Comparison of ENCODE assay signal across 14 mouse cellular contexts in the genomic region with DNA sequence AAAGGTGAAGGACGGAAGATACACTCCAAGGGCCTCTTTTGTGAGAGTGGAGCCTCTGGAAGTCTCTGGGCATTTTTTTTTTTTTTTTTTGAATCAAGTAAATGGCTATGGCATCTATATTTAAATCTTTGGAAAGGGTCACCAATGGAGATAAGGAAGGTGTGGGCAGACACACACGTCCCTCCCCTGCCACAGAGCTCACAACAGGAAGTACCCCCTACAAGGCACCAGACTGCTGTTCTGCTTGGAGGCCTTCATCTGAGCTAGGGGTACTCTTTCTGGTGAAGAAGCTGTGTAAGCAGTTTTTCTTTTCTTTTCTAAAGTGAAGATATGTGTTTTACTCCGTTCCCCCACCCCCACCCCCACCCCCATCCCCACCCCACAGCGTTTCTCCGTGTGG. TPM values are rescaled to one million over a fixed set of nuclear protein-coding genes. Genes with fewer than 3 reads are reported as not detected.
DNase-seq lines count a peak whose midpoint lies in the region; ATAC-seq lines count a peak whose summit lies in the region.
"Had no signal": no experiment of that assay in that cellular context is flagged by ENCODE, and none has a peak within 500 bp of the region (broad histone marks: within the 10 kb centered on the region; RNA-seq: fewer than 3 reads in every experiment).

No protein-coding gene starts in this region.

- H3K4me3 ChIP-seq in heart, embryonic 16.5 days (ENCODE audit: low read length) = peak overlapping the region; percentile 26; the same call in 1 of the 2 replicates
- no peak overlapping the region for H3K4me3 ChIP-seq in midbrain, embryonic 12.5 days
- no peak overlapping the region for H3K4me3 ChIP-seq in midbrain, embryonic 10.5 days
- no peak overlapping the region for H3K4me3 ChIP-seq in forebrain, embryonic 15.5 days

- no peak overlapping the region for H3K27ac ChIP-seq in heart, embryonic 16.5 days (ENCODE audit: low read length)
- no peak overlapping the region for H3K27ac ChIP-seq in midbrain, embryonic 12.5 days (replicated peaks)
- no peak overlapping the region; the same call in 1 of the 2 replicates for H3K27ac ChIP-seq in midbrain, embryonic 10.5 days (replicated peaks)
- no peak overlapping the region for H3K27ac ChIP-seq in forebrain, embryonic 15.5 days (replicated peaks)
- H3K27ac ChIP-seq: macrophage had no signal

- no peak overlapping the region for H3K9ac ChIP-seq in heart, embryonic 16.5 days (ENCODE audit: low read length)
- no peak overlapping the region for H3K9ac ChIP-seq in midbrain, embryonic 12.5 days (replicated peaks)
- no peak overlapping the region for H3K9ac ChIP-seq in forebrain, embryonic 15.5 days (replicated peaks)

- DNase-seq in heart, adult 18-20 months = no peak
- no peak for DNase-seq in midbrain, embryonic 10.5 days (ENCODE audit: low spot score)
- DNase-seq in urinary bladder, postnatal 25 days (ENCODE audit: low spot score) = no peak
- no peak for DNase-seq in thymus, postnatal 0 days (ENCODE audit: low spot score)

- H3K36me3 ChIP-seq in heart, embryonic 16.5 days (ENCODE audit: control insufficient read depth, insufficient read depth) = no peaks in the 10 kb centered on the region
- H3K36me3 ChIP-seq in midbrain, embryonic 12.5 days = no peaks in the 10 kb centered on the region
- no peaks in the 10 kb centered on the region for H3K36me3 ChIP-seq in midbrain, embryonic 10.5 days
- H3K36me3 ChIP-seq in forebrain, embryonic 15.5 days = no peaks in the 10 kb centered on the region

- no peak for ATAC-seq in heart, embryonic 16.5 days (replicated peaks; ENCODE audit: extremely low read depth, insufficient read depth, low FRiP score)
- 0 out of 2 replicates have a peak, but pooled peaks have one; percentile 4 for ATAC-seq in midbrain, embryonic 12.5 days (ENCODE audit: low FRiP score, low read depth)
- ATAC-seq in forebrain, embryonic 15.5 days (replicated peaks) = peak; percentile 27; the same call in 1 of the 2 replicates
- 0 out of 2 replicates have a peak, but pooled peaks have one; percentile 32 for ATAC-seq in megakaryocyte progenitor cell, adult 5-6 weeks (replicated peaks; ENCODE audit: poor library complexity)

- H3K9me3 ChIP-seq in heart, embryonic 16.5 days (replicated peaks; ENCODE audit: control insufficient read depth, low read length) = no peaks in the 10 kb centered on the region
- no peaks in the 10 kb centered on the region for H3K9me3 ChIP-seq in midbrain, embryonic 12.5 days
- H3K9me3 ChIP-seq in midbrain, embryonic 10.5 days (replicated peaks) = no peaks in the 10 kb centered on the region
- no peaks in the 10 kb centered on the region for H3K9me3 ChIP-seq in forebrain, embryonic 15.5 days

- no peaks in the 10 kb centered on the region for H3K27me3 ChIP-seq in heart, embryonic 16.5 days (ENCODE audit: control insufficient read depth, insufficient read depth, low read length)
- no peaks in the 10 kb centered on the region for H3K27me3 ChIP-seq in midbrain, embryonic 12.5 days
- no peaks in the 10 kb centered on the region for H3K27me3 ChIP-seq in midbrain, embryonic 10.5 days (ENCODE audit: low read depth, poor library complexity, severe bottlenecking)
- H3K27me3 ChIP-seq in forebrain, embryonic 15.5 days = no peaks in the 10 kb centered on the region

- H3K4me1 ChIP-seq in heart, embryonic 16.5 days (ENCODE audit: control insufficient read depth, insufficient read depth, low read length) = peaks cover 4% of the 10 kb centered on the region; the same call in 1 of the 2 replicates
- peaks cover 6% of the 10 kb centered on the region; the same call in 1 of the 2 replicates for H3K4me1 ChIP-seq in midbrain, embryonic 12.5 days
- H3K4me1 ChIP-seq in midbrain, embryonic 10.5 days = peaks cover 22% of the 10 kb centered on the region
- no peaks in the 10 kb centered on the region for H3K4me1 ChIP-seq in forebrain, embryonic 15.5 days

- 32% methylated on average over 5 of the region's 5 CpGs for WGBS in heart, embryonic 16.5 days
- WGBS in midbrain, embryonic 12.5 days = 51% methylated on average over 5 of the region's 5 CpGs
- 51% methylated on average over 5 of the region's 5 CpGs for WGBS in midbrain, embryonic 10.5 days
- WGBS in forebrain, embryonic 15.5 days = 54% methylated on average over 5 of the region's 5 CpGs

- H3K4me2 ChIP-seq in heart, embryonic 16.5 days (ENCODE audit: low read depth, low read length) = peak overlapping the region; percentile 61
- no peak overlapping the region; the same call in 1 of the 2 replicates for H3K4me2 ChIP-seq in midbrain, embryonic 12.5 days (replicated peaks)
- H3K4me2 ChIP-seq in forebrain, embryonic 15.5 days (replicated peaks) = peak overlapping the region; percentile 30; the same call in 1 of the 2 replicates

RNA-seq across cellular contexts. Expression of a gene that starts 11.9 kb away (rescaled TPM):
- polyA plus RNA-seq in heart, embryonic 16.5 days (2015; fragmentation: Nextera tagmentation; extraction: Ambion mirVana) = 0.41 TPM in 1 of 2 replicates, not detected in the other
- total RNA-seq in heart, adult 18-20 months (2021) = not detected
- polyA plus RNA-seq in midbrain, embryonic 12.5 days (2016; fragmentation: Nextera tagmentation; extraction: Ambion mirVana) = not detected in 2 replicates
- polyA plus RNA-seq in midbrain, embryonic 10.5 days (2016; fragmentation: Nextera tagmentation; extraction: Ambion mirVana) = not detected in 2 replicates
- polyA plus RNA-seq in forebrain, embryonic 15.5 days (2015; fragmentation: Nextera tagmentation; extraction: Ambion mirVana) = not detected in 2 replicates
- not detected in 2 replicates for total RNA-seq in megakaryocyte progenitor cell, adult 5-6 weeks (2015)
- total RNA-seq in megakaryocyte progenitor cell, adult 5-6 weeks (2017) = 0.71 TPM in 1 of 2 replicates, not detected in the other
- polyA plus RNA-seq in thymus, postnatal 0 days (2015; fragmentation: Nextera tagmentation; extraction: Ambion mirVana) = not detected in 2 replicates
- total RNA-seq: heart, adult 8-10 months; left cerebral cortex, postnatal 10 days; neutrophil, adult 5-6 weeks had no signal
- polyA plus RNA-seq: brain, embryonic 14.5 days; cortical plate, adult 2 months; macrophage had no signal

RNA-seq across cellular contexts. Expression of a gene that starts 46.0 kb away (rescaled TPM):
- polyA plus RNA-seq in heart, embryonic 16.5 days (2015; fragmentation: Nextera tagmentation; extraction: Ambion mirVana) = 0.18 and 0.89 TPM in 2 replicates
- total RNA-seq in heart, adult 18-20 months (2021) = under 1 TPM; 0.84 to 0.90 TPM
- 0.38 TPM in 1 of 2 replicates, not detected in the other for polyA plus RNA-seq in midbrain, embryonic 12.5 days (2016; fragmentation: Nextera tagmentation; extraction: Ambion mirVana)
- polyA plus RNA-seq in midbrain, embryonic 10.5 days (2016; fragmentation: Nextera tagmentation; extraction: Ambion mirVana) = 0.26 and 0.39 TPM in 2 replicates
- polyA plus RNA-seq in forebrain, embryonic 15.5 days (2015; fragmentation: Nextera tagmentation; extraction: Ambion mirVana) = 0.28 and 0.39 TPM in 2 replicates
- not detected in 2 replicates for total RNA-seq in megakaryocyte progenitor cell, adult 5-6 weeks (2015)
- not detected in 2 replicates for total RNA-seq in megakaryocyte progenitor cell, adult 5-6 weeks (2017)
- 0.10 and 0.12 TPM in 2 replicates for polyA plus RNA-seq in thymus, postnatal 0 days (2015; fragmentation: Nextera tagmentation; extraction: Ambion mirVana)
- total RNA-seq: neutrophil, adult 5-6 weeks had no signal
- polyA plus RNA-seq: macrophage had no signal
